Mouse (Mus musculus) T-cell, adult 2 months (primary cell): ENCODE measurements around the gene Bzw1.

Experiments used
- DNase-seq: peaks from one replicate; pipeline ENCODE4 v3.0.0; 2022; ENCODE audit warnings: low spot score

Bzw1 gene

DNA sequence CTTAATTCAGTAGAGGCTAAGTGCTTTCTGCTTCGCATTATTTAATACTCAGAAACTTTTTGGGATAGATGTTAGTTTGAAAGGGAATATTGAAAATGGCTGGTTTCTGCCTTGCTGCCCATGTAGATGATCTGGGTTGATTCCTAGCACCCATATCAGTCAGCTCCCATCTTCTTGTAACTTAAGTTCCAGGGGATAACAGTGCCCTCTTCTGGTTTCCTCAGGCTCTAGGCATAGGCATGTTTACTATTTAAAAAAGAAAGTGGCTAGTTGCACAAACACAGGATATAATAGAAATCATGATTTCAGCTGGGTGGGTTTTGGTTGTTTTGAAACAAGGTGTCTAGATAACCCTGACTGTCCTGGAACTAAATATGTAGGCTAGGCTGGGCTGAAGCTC lies 3.5 kb downstream of the Bzw1 start:
- DNase-seq = no peak

DNA sequence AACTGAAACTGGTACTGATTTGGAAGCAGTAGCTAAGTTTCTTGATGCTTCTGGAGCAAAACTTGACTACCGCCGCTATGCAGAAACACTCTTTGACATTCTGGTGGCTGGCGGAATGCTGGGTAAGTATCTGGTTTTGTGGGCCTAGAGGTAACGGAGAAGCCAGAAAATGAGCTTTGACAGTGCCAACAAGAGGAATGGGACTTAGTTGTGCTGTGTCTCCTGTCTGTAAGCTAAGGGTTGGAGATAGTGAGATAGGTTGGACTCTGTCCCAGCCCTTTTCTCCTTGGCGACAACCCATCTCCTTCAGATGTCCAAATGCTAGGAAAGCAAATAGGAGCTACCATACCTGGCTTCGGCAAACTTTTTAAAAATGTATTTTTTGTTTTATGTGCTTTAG lies 5.0 kb downstream of the Bzw1 start:
- no peak for DNase-seq

DNA sequence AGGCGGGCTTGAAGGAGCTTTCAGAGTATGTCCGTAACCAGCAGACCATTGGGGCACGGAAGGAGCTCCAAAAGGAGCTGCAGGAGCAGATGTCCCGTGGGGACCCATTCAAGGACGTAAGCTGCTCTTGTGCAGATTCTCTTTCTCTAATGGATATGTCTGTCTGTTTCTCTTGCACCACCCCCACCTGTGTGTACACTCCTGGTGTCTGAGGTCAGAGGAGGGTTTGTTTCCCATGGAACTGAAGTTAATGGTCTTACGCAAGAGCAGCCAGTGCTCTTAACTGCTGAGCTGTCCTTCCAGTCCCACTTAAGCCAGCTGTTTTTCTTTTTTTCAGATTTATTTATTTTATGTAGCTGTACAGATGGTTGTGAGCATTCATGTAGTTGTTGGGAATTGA lies 8.7 kb downstream of the Bzw1 start:
- no peak for DNase-seq

DNA sequence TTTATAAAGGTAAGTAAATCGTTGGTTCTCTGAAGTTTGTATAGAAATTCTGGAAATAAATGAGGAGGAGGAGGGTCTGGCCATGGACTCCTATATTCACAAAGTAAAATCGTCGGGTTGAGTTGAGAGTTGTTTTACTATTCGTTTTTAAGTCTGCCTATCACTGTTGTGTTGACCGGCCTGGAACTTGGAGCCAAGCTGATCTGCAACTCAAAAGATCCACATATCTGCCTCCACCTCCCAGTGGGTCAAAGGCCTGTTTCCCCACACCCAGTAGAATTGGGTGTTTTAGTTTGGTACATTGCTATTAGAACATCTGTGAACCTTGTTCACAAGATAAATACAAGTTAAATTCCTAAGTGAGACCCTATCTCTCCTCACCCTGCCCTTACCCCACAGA lies 11.0 kb downstream of the Bzw1 start:
- no peak for DNase-seq

DNA sequence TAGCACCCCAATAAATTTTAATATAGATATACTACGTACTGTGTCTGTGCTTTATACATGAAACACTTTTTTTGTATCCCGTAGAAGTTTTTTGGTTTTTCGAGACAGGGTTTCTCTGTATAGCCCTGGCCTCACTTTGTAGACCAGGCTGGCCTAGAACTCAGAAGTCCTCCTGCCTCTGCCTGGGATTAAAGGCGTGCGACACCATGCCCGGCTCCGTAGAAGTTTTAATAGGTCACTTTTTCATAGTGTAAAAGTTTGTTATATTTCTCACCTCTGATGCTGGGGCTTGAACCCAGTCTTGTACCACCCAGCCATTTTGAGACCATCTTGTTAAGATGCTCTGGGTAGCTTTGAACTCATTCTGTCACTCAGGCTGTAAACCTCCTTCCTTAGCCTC lies 14.6 kb downstream of the Bzw1 start:
- DNase-seq = no peak

GRCm38 (mm10) chr1:58408141-58408540 lies 15.4 kb downstream of the Bzw1 start:
- DNase-seq = no peak

DNA sequence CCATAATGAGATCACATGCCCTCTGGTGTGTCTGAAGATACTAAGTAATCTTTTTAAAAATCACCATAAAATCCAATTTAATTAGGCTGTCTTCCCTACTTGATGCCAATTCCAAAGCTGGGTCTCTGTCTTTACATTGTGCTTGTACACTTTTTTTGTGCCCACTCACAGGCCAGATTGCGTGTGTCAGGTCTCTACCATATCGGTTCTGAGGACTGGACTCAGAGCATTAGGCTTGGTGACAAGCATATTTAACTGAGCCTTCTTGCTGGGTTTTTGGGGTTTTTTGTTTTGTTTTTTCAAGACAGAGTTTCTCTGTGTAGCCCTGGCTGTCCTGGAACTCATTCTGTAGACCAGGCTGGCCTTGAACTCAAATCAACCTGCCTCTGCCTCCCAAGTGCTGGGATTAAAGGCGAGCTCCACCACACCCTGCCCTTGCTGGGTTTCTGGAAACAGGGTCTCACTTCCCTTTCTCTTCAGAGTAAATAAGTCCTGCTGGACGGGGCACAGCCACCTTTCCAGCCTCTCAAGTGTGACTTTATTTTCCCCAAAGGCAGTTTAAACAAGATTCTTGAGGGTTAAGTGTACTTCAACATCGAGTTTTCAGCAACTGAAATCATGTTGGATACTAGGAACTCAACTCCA lies 17.0 kb downstream of the Bzw1 start:
- DNase-seq = peak; percentile 31

- peak; percentile 27 for DNase-seq
Observed at GRCm38 (mm10) chr1:58410198-58410588, 17.5 kb downstream of the Bzw1 start.

DNA sequence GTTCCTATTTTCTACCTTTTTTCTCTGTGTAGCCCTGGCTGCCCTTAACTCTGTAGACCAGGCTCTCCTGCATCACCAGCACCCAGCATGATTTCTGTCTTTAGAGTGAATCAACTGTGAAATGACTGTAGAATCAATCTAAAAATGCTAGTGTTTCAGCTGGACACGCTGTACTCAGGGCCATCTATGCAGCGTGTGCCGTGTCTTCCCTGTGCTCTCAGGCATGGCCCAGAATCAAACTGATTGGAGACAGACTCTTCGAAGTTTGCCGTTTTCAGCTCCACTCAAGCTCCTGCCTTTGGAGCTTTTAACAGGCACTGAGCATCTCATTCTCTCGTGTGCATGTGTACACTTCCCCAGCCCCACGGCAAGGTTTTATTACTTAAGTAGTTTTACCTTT lies 18.1 kb downstream of the Bzw1 start:
- DNase-seq = no peak

- DNase-seq = peak; percentile 50
Observed at GRCm38 (mm10) chr1:58415442-58415841, 22.7 kb downstream of the Bzw1 start.

- DNase-seq = no peak
Observed at GRCm38 (mm10) chr1:58416048-58416447, 23.4 kb downstream of the Bzw1 start.

- DNase-seq = no peak
Observed at GRCm38 (mm10) chr1:58420032-58420431, 27.3 kb downstream of the Bzw1 start.

DNA sequence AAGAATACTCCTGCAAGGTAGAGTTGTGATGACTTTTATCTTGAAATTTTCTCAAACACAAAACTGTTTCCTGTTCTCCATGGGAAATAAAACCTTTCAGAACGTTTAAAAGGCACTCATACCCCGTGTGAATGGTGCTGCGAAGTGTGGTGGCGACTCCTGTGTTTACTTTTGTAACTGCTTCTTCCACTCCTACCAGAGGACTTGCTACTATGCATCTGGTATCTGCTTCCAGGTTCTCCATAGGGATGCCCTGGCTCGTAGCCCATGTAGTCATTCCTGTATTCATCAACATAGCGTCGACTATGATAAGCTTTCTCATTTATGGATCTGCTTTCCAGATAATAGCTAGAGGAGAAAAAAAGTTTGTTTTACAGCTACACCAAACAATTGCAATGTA lies 28.3 kb downstream of the Bzw1 start:
- DNase-seq = peak; percentile 45

GRCm38 (mm10) chr1:58422879-58423278 lies 30.2 kb downstream of the Bzw1 start:
- DNase-seq = peak; percentile 81

DNA sequence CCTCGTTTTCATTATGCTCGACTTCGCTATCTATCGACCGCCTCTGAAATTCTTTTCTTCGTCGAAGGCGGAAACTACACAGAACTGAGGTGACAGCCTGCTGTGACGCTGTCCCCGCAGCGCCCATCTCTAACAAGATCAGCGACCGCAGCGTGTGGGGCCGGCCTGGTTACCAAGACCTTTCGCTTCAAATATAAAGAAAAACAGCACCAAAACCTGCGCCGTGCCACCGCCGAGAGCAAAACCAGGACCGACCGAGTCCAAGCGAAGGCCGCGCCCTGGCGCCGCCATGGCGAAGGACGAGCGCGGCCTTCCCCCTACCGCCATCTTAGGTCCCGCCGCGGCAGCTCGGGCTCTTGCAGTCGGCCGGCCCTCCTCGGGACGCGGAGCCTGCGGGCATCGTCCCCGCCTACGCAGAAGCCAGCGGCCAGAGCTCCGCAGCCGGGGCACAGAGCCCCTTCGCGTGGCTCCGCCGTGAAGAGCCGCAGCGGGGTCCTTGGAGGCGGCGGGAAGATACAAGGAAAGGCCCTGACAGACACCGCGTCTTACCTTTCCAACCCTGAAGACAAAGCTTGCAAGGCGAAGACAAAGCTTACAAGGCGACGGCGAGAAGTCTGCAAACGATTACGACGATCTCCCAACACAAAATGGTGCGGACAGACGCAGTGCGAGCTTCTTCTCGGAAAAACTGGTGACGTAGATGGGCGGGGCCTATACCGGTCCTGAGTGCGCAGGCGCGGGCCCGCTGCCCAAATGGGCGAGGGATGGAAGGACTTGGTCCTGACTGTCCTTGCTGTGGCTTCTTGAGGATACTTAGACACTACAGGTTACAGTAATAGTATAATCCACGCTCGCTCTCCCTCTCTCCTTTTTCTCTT lies 30.9 kb downstream of the Bzw1 start, which contains the start of gene Clk1:
Clk1 (minus strand) TSS at position 696 of the 878 bp plus-strand sequence.
- peak; percentile 93 for DNase-seq

DNA sequence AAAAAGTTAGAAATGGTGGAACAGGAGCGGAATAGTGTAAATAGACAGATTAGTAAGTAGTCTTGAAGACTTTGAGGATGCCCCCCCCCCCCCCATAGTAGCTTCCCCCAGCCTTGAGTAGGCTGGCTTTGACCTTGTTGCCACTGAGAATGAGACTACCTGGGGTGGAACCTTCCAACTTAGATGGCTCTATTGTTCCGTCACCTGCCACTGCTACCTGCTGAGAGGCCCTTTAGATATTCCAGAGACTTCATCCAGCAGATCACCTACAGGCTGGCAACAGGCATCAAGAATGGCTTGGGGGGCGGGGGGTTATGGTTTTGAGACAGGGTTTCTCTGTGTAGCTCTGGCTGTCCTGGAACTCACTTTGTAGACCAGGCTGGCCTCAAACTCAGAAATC lies 31.9 kb downstream of the Bzw1 start:
- DNase-seq = no peak

DNA sequence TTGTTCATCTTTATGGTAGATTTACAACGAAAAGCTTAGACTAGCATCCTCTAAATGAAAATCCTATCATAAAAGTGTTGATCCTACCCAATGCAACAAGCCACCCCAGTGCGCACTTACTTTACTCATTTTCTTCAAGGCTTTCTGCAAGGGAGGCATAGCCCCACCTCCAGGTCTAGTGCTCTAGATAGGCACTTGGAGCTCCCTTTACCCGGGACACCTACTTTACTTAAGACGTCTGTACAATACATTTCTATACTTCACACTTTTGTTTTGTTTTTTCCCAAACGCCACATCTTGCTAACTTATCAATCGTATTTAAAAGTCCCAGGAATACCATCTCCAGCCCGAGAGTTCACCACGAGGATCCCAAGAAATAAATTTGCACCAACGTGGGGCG lies 52.0 kb downstream of the Bzw1 start:
- DNase-seq = no peak

- peak; percentile 89 for DNase-seq
Observed at GRCm38 (mm10) chr1:58445143-58445722, 52.5 kb downstream of the Bzw1 start, which contains the start of the genes Nif3l1 and Ppil3. Gene Nif3l1 (plus strand): TSS chr1:58445151. Gene Ppil3 (minus strand): TSS chr1:58445486.

DNA sequence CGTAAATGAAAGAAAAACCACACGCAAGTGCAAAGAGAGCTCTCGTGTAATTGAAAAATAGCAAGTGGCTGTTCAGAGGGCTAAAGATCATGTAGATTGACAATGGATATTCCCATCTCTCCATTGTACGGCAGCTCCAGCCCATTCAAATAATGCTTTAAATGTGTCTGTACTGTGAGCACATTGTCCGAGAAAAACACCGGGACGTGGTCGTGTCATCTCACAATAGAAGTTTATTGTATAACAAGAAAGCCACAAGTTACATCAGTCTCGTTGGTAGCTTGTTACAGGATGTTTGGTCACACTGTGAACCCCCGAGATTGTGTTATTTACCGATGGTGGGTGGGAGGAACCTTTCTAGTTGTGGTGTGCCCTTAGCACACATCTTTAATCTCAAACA lies 53.2 kb downstream of the Bzw1 start:
- DNase-seq = peak; percentile 66

GRCm38 (mm10) chr1:58447766-58448165 lies 55.1 kb downstream of the Bzw1 start:
- no peak for DNase-seq

GRCm38 (mm10) chr1:58448396-58448795 lies 55.7 kb downstream of the Bzw1 start:
- DNase-seq = no peak

- peak; percentile 76 for DNase-seq
Observed at GRCm38 (mm10) chr1:58454316-58454715, 61.6 kb downstream of the Bzw1 start.
